Mouse (Mus musculus) olfactory bulb, adult 2 months (tissue): ENCODE data around the gene Armc2.

Experiments
- CTCF ChIP-seq: fragments of 200-500 bp; IDR thresholded peaks from 2 replicates; pipeline ENCODE4 v1.5.1; 2012; ENCODE audit warnings: low read depth, mild to moderate bottlenecking, low read length, moderate library complexity; ENCODE audit not compliant: insufficient read depth
- POLR2A ChIP-seq: fragments of 200-500 bp; IDR thresholded peaks from 2 replicates; pipeline ENCODE4 v1.6.1; 2012; ENCODE audit warnings: mild to moderate bottlenecking, low read depth, low read length, moderate library complexity; ENCODE audit not compliant: insufficient read depth

DNA sequence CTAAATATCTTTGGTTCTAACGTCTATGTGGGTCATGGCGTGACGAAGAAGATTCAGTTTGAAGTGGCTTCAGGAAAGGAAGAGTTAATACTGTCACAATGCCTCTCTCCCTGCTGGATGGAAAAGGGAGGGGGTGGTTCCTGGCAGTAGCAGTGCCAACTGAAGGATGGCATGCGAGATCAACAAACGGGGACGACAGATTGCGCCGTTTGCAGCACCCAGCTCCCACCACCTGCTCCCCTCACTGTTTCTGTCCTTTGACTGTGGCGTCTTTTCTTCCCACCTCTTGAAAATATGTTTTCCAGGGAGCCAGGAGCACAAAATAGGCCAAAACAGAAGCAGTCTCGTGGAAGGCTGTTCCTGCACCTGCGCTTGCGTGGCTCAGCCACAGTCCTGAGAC lies 86.3 kb downstream of the Armc2 start:
- TF ChIP-seq POLR2A: no peak
- no peak for TF ChIP-seq CTCF
